Mouse (Mus musculus) midbrain, postnatal 0 days (tissue): ENCODE measurements around the gene Hnrnph1. TPM values are rescaled to one million over a fixed set of nuclear protein-coding genes. Genes with fewer than 3 reads are reported as not detected.

Source experiments
- ATAC-seq: fragments of 200-750 bp; cut with Nextera tagmentation; 2 replicates; pipeline ENCODE4 v1.8.0; 2017; ENCODE audit warnings: moderate number of reproducible peaks, mild to moderate bottlenecking, moderate TSS enrichment, moderate library complexity; ENCODE audit not compliant: low FRiP score
- DNase-seq: peaks from one replicate; pipeline ENCODE4 v3.0.0-alpha.2; 2015; ENCODE audit warnings: low spot score
- H3K27ac ChIP-seq: fragments of 300-500 bp; sonication (generic); 2 replicates; pipeline ENCODE4 v1.5.1; 2014; ENCODE audit warnings: low read depth, mild to moderate bottlenecking, low read length, mixed read lengths
- H3K27me3 ChIP-seq: fragments of 300-500 bp; sonication (generic); 2 replicates; pipeline ENCODE4 v1.6.1; 2014; ENCODE audit warnings: low read length, control low read depth, mixed read lengths; ENCODE audit not compliant: insufficient read depth
- H3K36me3 ChIP-seq: fragments of 300-500 bp; sonication (generic); 2 replicates; pipeline ENCODE4 v1.6.1; 2014; ENCODE audit warnings: low read length, control low read depth, mixed read lengths; ENCODE audit not compliant: insufficient read depth
- H3K4me1 ChIP-seq: fragments of 300-500 bp; sonication (generic); 2 replicates; pipeline ENCODE4 v1.6.1; 2014; ENCODE audit warnings: mild to moderate bottlenecking, control low read depth, antibody characterized with exemption, low read length, mixed read lengths; ENCODE audit not compliant: insufficient read depth
- H3K4me2 ChIP-seq: fragments of 300-500 bp; sonication (generic); 2 replicates; pipeline ENCODE4 v1.6.1; 2014; ENCODE audit warnings: low read depth, mild to moderate bottlenecking, low read length, mixed read lengths; ENCODE audit not compliant: poor library complexity, severe bottlenecking
- H3K4me3 ChIP-seq: fragments of 300-500 bp; sonication (generic); 2 replicates; pipeline ENCODE4 v1.5.1; 2014; ENCODE audit warnings: low read depth, mild to moderate bottlenecking, low read length, moderate library complexity
- H3K9ac ChIP-seq: fragments of 300-500 bp; sonication (generic); replicated peaks from 2 replicates; pipeline ENCODE4 v1.6.1; 2014; ENCODE audit warnings: mild to moderate bottlenecking, low read length, moderate library complexity, mixed read lengths; ENCODE audit not compliant: poor library complexity, severe bottlenecking
- H3K9me3 ChIP-seq: fragments of 300-500 bp; sonication (generic); 2 replicates; pipeline ENCODE4 v1.6.1; 2016; ENCODE audit warnings: low read length, control low read depth
- CTCF ChIP-seq: IDR thresholded peaks from 2 replicates; pipeline ENCODE4 v1.5.1; 2016; ENCODE audit warnings: antibody characterized with exemption, mild to moderate bottlenecking
- whole genome bisulfite sequencing: fragments of 180-500 bp; shearing (Covaris S2); extraction: QIAGEN DNeasy Blood & Tissue Kit; methylation state at CpG from one replicate; pipeline ENCODE4 v1.1.7; 2014; 5-methylcytosine and 5-hydroxymethylcytosine counted together
- microRNA counts: library from miRNA; unstranded; fragments of <30 nt; microRNA quantifications from one replicate; lab custom pipeline; 2015
- microRNA-seq: library from miRNA; unstranded; fragments of <30 nt; microRNA quantifications from one replicate; pipeline ENCODE4, GENCODE M21; 2016; ENCODE audit warnings: borderline number of aligned reads
- polyA plus RNA-seq: library from polyadenylated mRNA; unstranded; fragments of >200 nt; fragmentation: Nextera tagmentation; extraction: Ambion mirVana; gene quantifications from 2 replicates; pipeline ENCODE4 v1.2.1, GENCODE M21; 2015
- total RNA-seq: library from RNA; depleted of rRNA; stranded (reverse); fragments of >200 nt; gene quantifications from 2 replicates; pipeline ENCODE4 v1.2.3, GENCODE M21; 2014; rRNA removed

The Hnrnph1 gene
- total and polyA plus RNA-seq, 2 experiments from 2014 or later = 215 to 273 TPM

DNA sequence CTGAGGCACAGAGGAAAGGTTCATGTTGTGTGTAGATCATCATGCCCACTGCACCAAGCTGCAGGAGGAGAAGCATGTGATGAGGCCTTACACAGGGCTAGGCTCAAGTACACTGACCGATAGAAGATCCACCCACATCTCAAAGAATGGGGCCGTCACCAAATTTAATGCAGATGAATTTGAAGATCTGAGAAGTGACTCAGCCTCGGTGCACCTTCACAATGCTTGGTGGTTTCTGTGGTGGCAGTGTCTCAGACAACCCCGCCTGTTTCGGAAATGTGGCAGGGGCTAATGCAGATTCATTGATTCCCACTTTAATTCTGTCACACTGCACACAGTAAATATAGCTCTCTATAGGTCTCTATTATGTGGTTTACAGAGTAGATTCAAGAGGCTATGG lies 56.1 kb downstream of the Hnrnph1 start:
- H3K4me2 ChIP-seq = no peak overlapping the region
- H3K27ac ChIP-seq = no peak overlapping the region
- H3K27me3 ChIP-seq = no peaks in the 10 kb centered on the region
- H3K9me3 ChIP-seq = no peaks in the 10 kb centered on the region
- no peak overlapping the region for H3K4me3 ChIP-seq
- TF ChIP-seq CTCF = no peak
- DNase-seq (no peak), ATAC-seq (no peak)
- WGBS = 90% methylated on average over 5 of the region's 5 CpGs
- H3K9ac ChIP-seq = no peak overlapping the region
- no peaks in the 10 kb centered on the region for H3K36me3 ChIP-seq
- H3K4me1 ChIP-seq = peaks cover 4% of the 10 kb centered on the region; the same call in 1 of the 2 replicates

MicroRNAs within 50 kb of the gene (microRNA counts, 519-probe panel; counts per million panel counts)
- microRNA mmu-miR-804 (lab: Ali Mortazavi, UCI) = 4,178 counts per million, percentile 83 among the panel's probes with 10 or more counts

Small RNA genes lying within 50 kb of the gene (microRNA-seq; reads per million reads assigned to microRNA genes)
- not detected for gene Mir804

Other genes starting within 250 kb of the Hnrnph1 start
- gene Tbc1d9b, start 245.6 kb upstream of the Hnrnph1 start, total RNA-seq = 58.5 and 68.8 TPM in 2 replicates
- 31.3 and 32.5 TPM in 2 replicates for gene Tbc1d9b, start 245.6 kb upstream of the Hnrnph1 start, polyA plus RNA-seq
- 37.1 and 41.3 TPM in 2 replicates for gene Mrnip, start 202.5 kb upstream of the Hnrnph1 start, total RNA-seq
- gene Mrnip, start 202.5 kb upstream of the Hnrnph1 start, polyA plus RNA-seq = 37.9 and 40.7 TPM in 2 replicates
- 314 and 335 TPM in 2 replicates for gene Sqstm1, start 166.2 kb upstream of the Hnrnph1 start, total RNA-seq
- gene Sqstm1, start 166.2 kb upstream of the Hnrnph1 start, polyA plus RNA-seq = 455 and 484 TPM in 2 replicates
- 115 and 152 TPM in 2 replicates for gene Mgat4b, start 166.1 kb upstream of the Hnrnph1 start, total RNA-seq
- gene Mgat4b, start 166.1 kb upstream of the Hnrnph1 start, polyA plus RNA-seq = 77.3 and 77.9 TPM in 2 replicates
- 3.5 and 21.3 TPM in 2 replicates for gene Ltc4s, start 138.4 kb upstream of the Hnrnph1 start, total RNA-seq
- gene Ltc4s, start 138.4 kb upstream of the Hnrnph1 start, polyA plus RNA-seq = 5.3 and 6.0 TPM in 2 replicates
- gene Maml1, start 84.7 kb upstream of the Hnrnph1 start, total RNA-seq = 12.5 and 12.8 TPM in 2 replicates
- gene Maml1, start 84.7 kb upstream of the Hnrnph1 start, polyA plus RNA-seq = 1.5 and 1.6 TPM in 2 replicates
- 227 and 275 TPM in 2 replicates for gene Canx, start 51.3 kb upstream of the Hnrnph1 start, total RNA-seq
- gene Canx, start 51.3 kb upstream of the Hnrnph1 start, polyA plus RNA-seq = 235 and 244 TPM in 2 replicates
- gene Cby3, start 22.5 kb upstream of the Hnrnph1 start, total RNA-seq = 0.71 TPM in 1 of 2 replicates, not detected in the other
- gene Cby3, start 22.5 kb upstream of the Hnrnph1 start, polyA plus RNA-seq = 0.92 and 1.8 TPM in 2 replicates
- gene Rufy1, start 54.1 kb downstream of the Hnrnph1 start, total RNA-seq = 11.3 and 21.8 TPM in 2 replicates
- gene Rufy1, start 54.1 kb downstream of the Hnrnph1 start, polyA plus RNA-seq = 19.9 and 20.6 TPM in 2 replicates
- gene Adamts2, start 225.1 kb downstream of the Hnrnph1 start, total RNA-seq = 12.7 and 17.9 TPM in 2 replicates
- gene Adamts2, start 225.1 kb downstream of the Hnrnph1 start, polyA plus RNA-seq = 4.5 and 4.9 TPM in 2 replicates